Mouse (Mus musculus) urinary bladder, postnatal 36 days (tissue): ENCODE measurements around the gene Nqo1.

ENCODE experiments used
- DNase-seq, 2 experiments: peaks; one replicate each; pipeline ENCODE4 v3.0.0; 2022; ENCODE audit warnings: low spot score in 2 of 2, mixed read lengths in 1 of 2

The Nqo1 gene

GRCm38 (mm10) chr8:107403038-107403781, at the start of gene Nqo1:
Gene Nqo1, minus strand, starts transcription at chr8:107403206.
- DNase-seq = peak; percentile 71 to 79

GRCm38 (mm10) chr8:107451414-107452066, 48.5 kb upstream of the Nqo1 start:
- no peak for DNase-seq

- DNase-seq = no peak
Measured at GRCm38 (mm10) chr8:107449655-107450054, 46.6 kb upstream of the Nqo1 start.

GRCm38 (mm10) chr8:107449130-107449529, 46.1 kb upstream of the Nqo1 start:
- no peak for DNase-seq

- DNase-seq = no peak
Measured at GRCm38 (mm10) chr8:107448382-107448889, 45.4 kb upstream of the Nqo1 start.

- DNase-seq = no peak
Measured at GRCm38 (mm10) chr8:107447713-107448112, 44.7 kb upstream of the Nqo1 start.

- DNase-seq = no peak
Measured at GRCm38 (mm10) chr8:107444626-107445025, 41.6 kb upstream of the Nqo1 start.

GRCm38 (mm10) chr8:107439880-107440625, 37.0 kb upstream of the Nqo1 start:
- DNase-seq = no peak

GRCm38 (mm10) chr8:107437711-107438110, 34.7 kb upstream of the Nqo1 start:
- DNase-seq = no peak

- DNase-seq = peak in 1 of 2 experiments; percentile 32
Measured at GRCm38 (mm10) chr8:107436841-107437421, 33.9 kb upstream of the Nqo1 start.

- peak; percentile 71 to 74 for DNase-seq
Measured at GRCm38 (mm10) chr8:107435962-107436831, 33.2 kb upstream of the Nqo1 start, which contains the start of gene Wwp2. Gene Wwp2, plus strand, starts transcription at chr8:107436365.

GRCm38 (mm10) chr8:107435421-107435961, 32.5 kb upstream of the Nqo1 start:
- no peak for DNase-seq

GRCm38 (mm10) chr8:107430821-107431220, 27.8 kb upstream of the Nqo1 start:
- DNase-seq = no peak

- no peak for DNase-seq
Measured at GRCm38 (mm10) chr8:107425230-107425597, 22.2 kb upstream of the Nqo1 start.

- peak; percentile 94 to 96 for DNase-seq
Measured at GRCm38 (mm10) chr8:107424597-107425229, 21.7 kb upstream of the Nqo1 start, which contains the start of gene Nob1. Gene Nob1, minus strand, starts transcription at chr8:107425051.

GRCm38 (mm10) chr8:107424176-107424575, 21.2 kb upstream of the Nqo1 start:
- no peak for DNase-seq

GRCm38 (mm10) chr8:107417001-107417400, 14.0 kb upstream of the Nqo1 start:
- DNase-seq = no peak

- DNase-seq = no peak
Measured at GRCm38 (mm10) chr8:107413881-107414280, 10.9 kb upstream of the Nqo1 start.

GRCm38 (mm10) chr8:107412552-107412951, 9.5 kb upstream of the Nqo1 start:
- DNase-seq = no peak

GRCm38 (mm10) chr8:107411391-107411790, 8.4 kb upstream of the Nqo1 start:
- DNase-seq = no peak
